Mouse (Mus musculus) embryonic fibroblast, embryonic 13.5 days (primary cell): ENCODE results near the gene Prr36.

Source experiments
- CTCF ChIP-seq: IDR thresholded peaks from 2 replicates; pipeline ENCODE4 v1.5.1; 2011; ENCODE audit warnings: mild to moderate bottlenecking, control low read depth, low read length, moderate library complexity, borderline replicate concordance; ENCODE audit not compliant: insufficient read depth
- POLR2A ChIP-seq: IDR thresholded peaks from 2 replicates; pipeline ENCODE4 v1.6.1; 2011; ENCODE audit warnings: low read depth, mild to moderate bottlenecking, control low read depth, low read length, moderate library complexity

DNA sequence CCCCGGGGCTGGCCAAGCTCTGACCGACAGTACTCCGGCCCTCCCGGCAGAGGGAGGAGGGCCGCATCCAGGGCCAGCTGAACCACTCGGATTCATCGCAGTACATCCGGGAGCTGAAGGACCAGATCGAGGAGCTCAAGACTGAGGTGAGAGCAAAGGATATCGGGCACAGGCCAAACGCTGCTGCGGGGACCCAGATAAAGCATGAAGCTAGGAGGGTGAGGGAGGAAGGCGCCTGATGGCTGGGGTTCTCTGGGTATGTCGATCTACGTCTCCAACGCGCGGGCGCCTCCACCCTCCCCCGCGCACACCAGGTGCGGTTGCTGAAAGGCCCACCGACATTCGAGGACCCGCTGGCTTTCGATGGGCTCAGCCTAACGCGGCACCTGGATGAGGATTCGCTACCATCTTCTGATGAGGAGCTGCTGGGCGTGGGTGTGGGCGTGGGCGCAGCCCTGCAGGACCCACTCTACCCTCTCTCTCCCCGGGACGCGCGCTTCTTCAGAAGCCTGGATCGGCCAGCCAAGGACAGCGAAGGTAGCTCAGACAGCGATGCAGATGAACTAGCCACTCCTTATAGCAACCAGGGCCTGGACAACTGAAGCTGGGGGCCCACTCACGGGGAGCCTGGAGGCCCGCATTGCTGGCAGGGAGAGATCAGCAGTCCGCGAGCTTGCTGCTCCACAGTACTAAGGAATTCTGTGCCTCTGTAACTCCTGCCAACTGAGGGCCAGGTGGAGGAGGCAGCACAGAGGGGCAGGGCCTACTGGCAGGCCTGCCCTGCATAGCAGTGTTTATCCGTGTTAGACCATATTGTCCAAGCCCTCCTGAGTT, 10.9 kb downstream of the Prr36 start:
- TF ChIP-seq POLR2A (no peak), CTCF (no peak)
